In genomic region chr8:120678447-120678846, GRCm38 (mm10) we compare ENCODE assay signal across 8 mouse cellular contexts. TPM values are rescaled to one million over a fixed set of nuclear protein-coding genes. Genes with fewer than 3 reads are reported as not detected.
DNase-seq lines count a peak whose midpoint lies in the region; ATAC-seq and TF ChIP-seq lines count a peak whose summit lies in the region.

No protein-coding gene starts in this region.

- H3K9ac ChIP-seq in embryonic facial prominence, embryonic 13.5 days = no peak overlapping the region
- no peak overlapping the region for H3K9ac ChIP-seq in kidney, embryonic 16.5 days (replicated peaks; ENCODE audit: low read length)

- peak; percentile 75 for DNase-seq in CD4-positive helper T cell, adult 2 months (ENCODE audit: low read depth, low spot score)
- peak; percentile 90 for DNase-seq in heart, embryonic 10.5 days (ENCODE audit: low spot score)
- DNase-seq in liver = peak; percentile 83
- DNase-seq in natural killer cell, adult 2 months (ENCODE audit: low spot score in 2 of 2) = peak; percentile 77 to 81
- DNase-seq in splenic B cell, adult 2 months (ENCODE audit: low read depth, low spot score) = peak; percentile 90

- H3K27ac ChIP-seq in bone marrow, adult 2 months (ENCODE audit: control insufficient read depth, insufficient read depth, low read depth, low read length, poor library complexity) = no peak overlapping the region
- no peak overlapping the region for H3K27ac ChIP-seq in embryonic facial prominence, embryonic 13.5 days
- no peak overlapping the region for H3K27ac ChIP-seq in heart, embryonic 10.5 days
- H3K27ac ChIP-seq in kidney, embryonic 16.5 days (ENCODE audit: low read length) = no peak overlapping the region

- H3K27me3 ChIP-seq in embryonic facial prominence, embryonic 13.5 days = peaks cover 7% of the 10 kb centered on the region; the same call in 1 of the 2 replicates
- peaks cover 19% of the 10 kb centered on the region for H3K27me3 ChIP-seq in heart, embryonic 10.5 days (ENCODE audit: insufficient read depth, poor library complexity, severe bottlenecking)
- no peaks in the 10 kb centered on the region for H3K27me3 ChIP-seq in kidney, embryonic 16.5 days (ENCODE audit: insufficient read depth, low read length)
- H3K27me3 ChIP-seq in splenic B cell, adult 2 months (ENCODE audit: control insufficient read depth, insufficient read depth, low read length, poor library complexity, severe bottlenecking) = no peaks in the 10 kb centered on the region

- no peaks in the 10 kb centered on the region for H3K9me3 ChIP-seq in embryonic facial prominence, embryonic 13.5 days
- no peaks in the 10 kb centered on the region for H3K9me3 ChIP-seq in heart, embryonic 10.5 days
- no peaks in the 10 kb centered on the region for H3K9me3 ChIP-seq in kidney, embryonic 16.5 days (ENCODE audit: low read length)

- H3K4me2 ChIP-seq in embryonic facial prominence, embryonic 13.5 days = no peak overlapping the region
- H3K4me2 ChIP-seq in kidney, embryonic 16.5 days (replicated peaks; ENCODE audit: low read depth, low read length) = no peak overlapping the region

- WGBS in bone marrow, adult 2 months = 13% methylated on average over 10 of the region's 10 CpGs
- 14% methylated on average over 10 of the region's 10 CpGs for WGBS in embryonic facial prominence, embryonic 13.5 days
- 12% methylated on average over 10 of the region's 10 CpGs for WGBS in heart, embryonic 10.5 days
- WGBS in kidney, embryonic 16.5 days = 11% methylated on average over 10 of the region's 10 CpGs

- peak; percentile 88 for TF ChIP-seq CTCF in bone marrow, adult 2 months (IDR thresholded peaks at IDR 0.05; ENCODE audit: control insufficient read depth, insufficient read depth, low read length)

- no peaks in the 10 kb centered on the region; the same call in 1 of the 2 replicates for H3K4me1 ChIP-seq in bone marrow, adult 2 months (ENCODE audit: control insufficient read depth, insufficient read depth, low read length)
- H3K4me1 ChIP-seq in embryonic facial prominence, embryonic 13.5 days = no peaks in the 10 kb centered on the region
- H3K4me1 ChIP-seq in heart, embryonic 10.5 days = peaks cover 7% of the 10 kb centered on the region
- H3K4me1 ChIP-seq in kidney, embryonic 16.5 days (ENCODE audit: insufficient read depth, low read length) = no peaks in the 10 kb centered on the region

- H3K36me3 ChIP-seq in embryonic facial prominence, embryonic 13.5 days = peaks cover 16% of the 10 kb centered on the region
- peaks cover 21% of the 10 kb centered on the region for H3K36me3 ChIP-seq in heart, embryonic 10.5 days
- peaks cover 9% of the 10 kb centered on the region for H3K36me3 ChIP-seq in kidney, embryonic 16.5 days (ENCODE audit: insufficient read depth, low read length)
- H3K36me3 ChIP-seq in splenic B cell, adult 2 months (ENCODE audit: control insufficient read depth, insufficient read depth, low read length, poor library complexity, severe bottlenecking) = no peaks in the 10 kb centered on the region

- TF ChIP-seq POLR2A in bone marrow, adult 2 months (IDR thresholded peaks at IDR 0.05; ENCODE audit: borderline replicate concordance, control insufficient read depth, low read depth, low read length) = no peak

- no peak overlapping the region for H3K4me3 ChIP-seq in bone marrow, adult 2 months (replicated peaks; ENCODE audit: control insufficient read depth, low read depth, low read length)
- no peak overlapping the region for H3K4me3 ChIP-seq in embryonic facial prominence, embryonic 13.5 days
- H3K4me3 ChIP-seq in heart, embryonic 10.5 days = no peak overlapping the region
- H3K4me3 ChIP-seq in kidney, embryonic 16.5 days (ENCODE audit: low read length) = no peak overlapping the region

- peak; percentile 60; the same call in 1 of the 2 replicates for ATAC-seq in embryonic facial prominence, embryonic 13.5 days (ENCODE audit: insufficient number of reproducible peaks, insufficient read depth, low FRiP score, low TSS enrichment, low read depth)
- ATAC-seq in kidney, embryonic 16.5 days (ENCODE audit: low FRiP score, low TSS enrichment) = peak; percentile 56

RNA-seq across cellular contexts. Expression of gene Emc8, which starts 10.1 kb away (rescaled TPM):
- 28.5 and 66.3 TPM in 2 replicates for polyA plus RNA-seq in bone marrow, adult 2 months (2011; ENCODE audit: insufficient read depth, insufficient read length, low replicate concordance, missing spikeins)
- 230 and 254 TPM in 2 replicates for polyA plus RNA-seq in embryonic facial prominence, embryonic 13.5 days (2015; fragmentation: Nextera tagmentation; extraction: Ambion mirVana)
- 249 and 314 TPM in 2 replicates for polyA plus RNA-seq in heart, embryonic 10.5 days (2016; fragmentation: Nextera tagmentation; extraction: Ambion mirVana)
- polyA plus RNA-seq in kidney, embryonic 16.5 days (2015; fragmentation: Nextera tagmentation; extraction: Ambion mirVana) = 253 and 262 TPM in 2 replicates

RNA-seq across cellular contexts. Expression of gene Cox4i1, which starts 10.4 kb away (rescaled TPM):
- polyA plus RNA-seq in bone marrow, adult 2 months (2011; ENCODE audit: insufficient read depth, insufficient read length, low replicate concordance, missing spikeins) = 413 and 448 TPM in 2 replicates
- 1,017 and 1,050 TPM in 2 replicates for polyA plus RNA-seq in embryonic facial prominence, embryonic 13.5 days (2015; fragmentation: Nextera tagmentation; extraction: Ambion mirVana)
- 1,295 and 1,617 TPM in 2 replicates for polyA plus RNA-seq in heart, embryonic 10.5 days (2016; fragmentation: Nextera tagmentation; extraction: Ambion mirVana)
- polyA plus RNA-seq in kidney, embryonic 16.5 days (2015; fragmentation: Nextera tagmentation; extraction: Ambion mirVana) = 1,211 and 1,278 TPM in 2 replicates

RNA-seq across cellular contexts. Expression of gene Gm27021, which starts 10.6 kb away (rescaled TPM):
- not detected in 2 replicates for polyA plus RNA-seq in bone marrow, adult 2 months (2011; ENCODE audit: insufficient read depth, insufficient read length, low replicate concordance, missing spikeins)
- 5.9 and 6.7 TPM in 2 replicates for polyA plus RNA-seq in embryonic facial prominence, embryonic 13.5 days (2015; fragmentation: Nextera tagmentation; extraction: Ambion mirVana)
- polyA plus RNA-seq in heart, embryonic 10.5 days (2016; fragmentation: Nextera tagmentation; extraction: Ambion mirVana) = 1.9 and 2.8 TPM in 2 replicates
- polyA plus RNA-seq in kidney, embryonic 16.5 days (2015; fragmentation: Nextera tagmentation; extraction: Ambion mirVana) = 3.4 and 4.2 TPM in 2 replicates

RNA-seq across cellular contexts. Expression of gene 1190005I06Rik, which starts 31.0 kb away (rescaled TPM):
- polyA plus RNA-seq in bone marrow, adult 2 months (2011; ENCODE audit: insufficient read depth, insufficient read length, low replicate concordance, missing spikeins) = not detected in 2 replicates
- polyA plus RNA-seq in embryonic facial prominence, embryonic 13.5 days (2015; fragmentation: Nextera tagmentation; extraction: Ambion mirVana) = 14.8 and 15.9 TPM in 2 replicates
- polyA plus RNA-seq in heart, embryonic 10.5 days (2016; fragmentation: Nextera tagmentation; extraction: Ambion mirVana) = 4.6 and 7.7 TPM in 2 replicates
- 2.3 and 2.4 TPM in 2 replicates for polyA plus RNA-seq in kidney, embryonic 16.5 days (2015; fragmentation: Nextera tagmentation; extraction: Ambion mirVana)

RNA-seq across cellular contexts. Expression of gene Irf8, which starts 57.7 kb away (rescaled TPM):
- polyA plus RNA-seq in bone marrow, adult 2 months (2011; ENCODE audit: insufficient read depth, insufficient read length, low replicate concordance, missing spikeins) = 32.8 and 80.9 TPM in 2 replicates
- 3.9 and 4.6 TPM in 2 replicates for polyA plus RNA-seq in embryonic facial prominence, embryonic 13.5 days (2015; fragmentation: Nextera tagmentation; extraction: Ambion mirVana)
- polyA plus RNA-seq in heart, embryonic 10.5 days (2016; fragmentation: Nextera tagmentation; extraction: Ambion mirVana) = 2.1 and 4.5 TPM in 2 replicates
- polyA plus RNA-seq in kidney, embryonic 16.5 days (2015; fragmentation: Nextera tagmentation; extraction: Ambion mirVana) = 10.0 and 10.9 TPM in 2 replicates
